14 mouse cellular contexts compared by ENCODE assay signal in the genomic region with DNA sequence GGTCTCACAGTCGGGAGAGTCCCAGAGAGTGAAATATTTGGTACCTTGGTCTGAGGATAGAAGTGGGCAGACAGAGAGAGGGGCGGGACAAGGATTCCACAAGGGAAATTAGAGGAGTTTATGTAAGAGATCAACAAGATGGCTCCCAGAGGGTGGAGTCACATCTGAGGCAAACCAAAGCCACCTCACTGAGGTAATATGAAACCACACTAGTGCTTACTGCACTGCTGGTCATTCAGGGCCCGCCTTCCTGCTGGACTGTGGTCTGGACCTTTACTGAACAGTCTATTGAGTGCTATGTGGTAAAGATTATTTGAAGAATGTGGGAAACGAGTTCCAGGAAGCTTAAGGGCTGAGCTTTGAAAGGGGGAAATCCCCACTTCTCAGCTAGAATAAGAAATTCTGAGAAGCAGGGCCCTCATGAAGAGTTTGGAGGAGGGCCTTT. TPM values are rescaled to one million over a fixed set of nuclear protein-coding genes. Genes with fewer than 3 reads are reported as not detected.
A peak's percentile ranks its signal among the peaks of the same experiment; 100 is the strongest.
DNase-seq lines count a peak whose midpoint lies in the region; ATAC-seq and TF ChIP-seq lines count a peak whose summit lies in the region.
"Had no signal": no experiment of that assay in that cellular context is flagged by ENCODE, and none has a peak within 500 bp of the region (broad histone marks: within the 10 kb centered on the region; RNA-seq: fewer than 3 reads in every experiment).

No protein-coding gene starts in this region.

- no peak overlapping the region for H3K4me3 ChIP-seq in kidney, adult 2 months (ENCODE audit: insufficient read depth, low read depth, low read length)
- H3K4me3 ChIP-seq in limb, embryonic 14.5 days (replicated peaks; ENCODE audit: low read length), result no peak overlapping the region
- no peak overlapping the region for H3K4me3 ChIP-seq in forebrain, embryonic 13.5 days
- H3K4me3 ChIP-seq: embryonic facial prominence, embryonic 15.5 days; heart, embryonic 13.5 days; hindbrain, embryonic 15.5 days had no signal

- no peaks in the 10 kb centered on the region for H3K36me3 ChIP-seq in kidney, adult 2 months (ENCODE audit: control insufficient read depth, insufficient read depth, low read length)
- H3K36me3 ChIP-seq in limb, embryonic 14.5 days (ENCODE audit: control insufficient read depth, insufficient read depth, low read length), result no peaks in the 10 kb centered on the region
- no peaks in the 10 kb centered on the region for H3K36me3 ChIP-seq in forebrain, embryonic 13.5 days (ENCODE audit: poor library complexity, severe bottlenecking)
- H3K36me3 ChIP-seq: embryonic facial prominence, embryonic 15.5 days; heart, embryonic 13.5 days; hindbrain, embryonic 15.5 days had no signal

- TF ChIP-seq CTCF in kidney, adult 2 months (conservative IDR thresholded peaks at IDR 0.05; ENCODE audit: insufficient read depth, insufficient read length, low read depth, low read length), result no peak

- 42% methylated on average over 4 of the region's 4 CpGs for WGBS in kidney, adult 2 months
- WGBS in limb, embryonic 14.5 days, result 48% methylated on average over 4 of the region's 4 CpGs
- WGBS in forebrain, embryonic 13.5 days, result 52% methylated on average over 4 of the region's 4 CpGs

- peak; percentile 61 for DNase-seq in kidney, adult 2 months
- no peak for DNase-seq in kidney, adult 18-20 months
- peak; percentile 41 for DNase-seq in embryo, embryonic 11 days
- DNase-seq in limb, embryonic 14.5 days (ENCODE audit: low spot score), result peak; percentile 7
- peak; percentile 49 for DNase-seq in yolk sac, embryonic 10.5 days (ENCODE audit: low spot score)
- DNase-seq in heart, postnatal 14 days, result no peak
- no peak for DNase-seq in frontal cortex, postnatal 14 days (ENCODE audit: low spot score in 2 of 2)
- DNase-seq: adrenal gland, adult 8-10 months; cerebellum, adult 11-12 months had no signal

- no peak for TF ChIP-seq POLR2A in kidney, adult 2 months (IDR thresholded peaks at IDR 0.05; ENCODE audit: low read depth, low read length)
- TF ChIP-seq POLR2A in limb, embryonic 14.5 days (IDR thresholded peaks at IDR 0.05; ENCODE audit: borderline replicate concordance, extremely low read depth, insufficient read depth, insufficient read length), result no peak

- 0 out of 2 replicates have a peak, but pooled peaks cover 3% of the 10 kb centered on the region for H3K4me1 ChIP-seq in kidney, adult 2 months (ENCODE audit: control insufficient read depth, insufficient read depth, low read length)
- no peaks in the 10 kb centered on the region for H3K4me1 ChIP-seq in limb, embryonic 14.5 days (ENCODE audit: control insufficient read depth, insufficient read depth, low read length)
- H3K4me1 ChIP-seq in forebrain, embryonic 13.5 days, result no peaks in the 10 kb centered on the region
- H3K4me1 ChIP-seq: embryonic facial prominence, embryonic 15.5 days; heart, embryonic 13.5 days; hindbrain, embryonic 15.5 days had no signal

- no peak overlapping the region for H3K9ac ChIP-seq in limb, embryonic 14.5 days (ENCODE audit: low read depth, low read length, severe bottlenecking)
- H3K9ac ChIP-seq in forebrain, embryonic 13.5 days, result no peak overlapping the region
- H3K9ac ChIP-seq: embryonic facial prominence, embryonic 15.5 days; heart, embryonic 13.5 days; hindbrain, embryonic 15.5 days; liver, embryonic 14.5 days had no signal

- H3K9me3 ChIP-seq in limb, embryonic 14.5 days (ENCODE audit: control insufficient read depth, low read length), result no peaks in the 10 kb centered on the region
- H3K9me3 ChIP-seq in forebrain, embryonic 13.5 days (replicated peaks), result no peaks in the 10 kb centered on the region
- H3K9me3 ChIP-seq: embryonic facial prominence, embryonic 15.5 days; heart, embryonic 13.5 days; hindbrain, embryonic 15.5 days had no signal

- intact Hi-C loops in heart, postnatal 14 days (cut with DNase I), result no loop called here

- ATAC-seq in limb, embryonic 14.5 days (ENCODE audit: low FRiP score, low read depth), result no peak
- ATAC-seq in forebrain, embryonic 13.5 days, result no peak

- no peaks in the 10 kb centered on the region for H3K27me3 ChIP-seq in kidney, adult 2 months (replicated peaks; ENCODE audit: control insufficient read depth, insufficient read depth, low read length)
- no peaks in the 10 kb centered on the region for H3K27me3 ChIP-seq in limb, embryonic 14.5 days (ENCODE audit: control insufficient read depth, insufficient read depth, low read length)
- H3K27me3 ChIP-seq in forebrain, embryonic 13.5 days, result no peaks in the 10 kb centered on the region
- H3K27me3 ChIP-seq: embryonic facial prominence, embryonic 15.5 days; heart, embryonic 13.5 days; hindbrain, embryonic 15.5 days had no signal

- H3K27ac ChIP-seq in kidney, adult 2 months (ENCODE audit: insufficient read depth, low read depth, low read length), result peak overlapping the region; percentile 67
- H3K27ac ChIP-seq in limb, embryonic 14.5 days (replicated peaks; ENCODE audit: low read depth, low read length), result no peak overlapping the region
- no peak overlapping the region for H3K27ac ChIP-seq in forebrain, embryonic 13.5 days
- H3K27ac ChIP-seq: embryonic facial prominence, embryonic 15.5 days; heart, embryonic 13.5 days; hindbrain, embryonic 15.5 days; liver, embryonic 14.5 days had no signal

- H3K4me2 ChIP-seq in limb, embryonic 14.5 days (replicated peaks; ENCODE audit: low read depth, low read length, severe bottlenecking), result no peak overlapping the region
- no peak overlapping the region for H3K4me2 ChIP-seq in forebrain, embryonic 13.5 days
- H3K4me2 ChIP-seq: embryonic facial prominence, embryonic 15.5 days; heart, embryonic 13.5 days; hindbrain, embryonic 15.5 days had no signal

RNA-seq across cellular contexts. Expression of gene Slc5a1, which starts 17.9 kb away (rescaled TPM):
- 31.2 and 40.0 TPM in 2 replicates for polyA plus RNA-seq in kidney, adult 2 months (2012; rRNA removed)
- polyA plus RNA-seq in limb, embryonic 14.5 days (2012; rRNA removed), result 0.15 and 0.16 TPM in 2 replicates
- polyA plus RNA-seq in limb, embryonic 14.5 days (2014; fragmentation: Nextera tagmentation; extraction: Ambion mirVana), result 0.37 and 1.0 TPM in 2 replicates
- under 1 TPM; 0.10 to 0.15 TPM for total RNA-seq in heart, postnatal 14 days (2021)
- polyA plus RNA-seq in forebrain, embryonic 13.5 days (2015; fragmentation: Nextera tagmentation; extraction: Ambion mirVana), result 0.04 TPM in 1 of 2 replicates, not detected in the other
- total RNA-seq: adrenal gland, adult 8-10 months had no signal
- polyA plus RNA-seq: heart, embryonic 13.5 days; liver, embryonic 14.5 days had no signal

Comparison
In these comparisons a context has a peak if more than half of its experiments do, and no peak if none do; other contexts are left out.
1. DNase-seq: peak in kidney, adult 2 months (single experiment), embryo, embryonic 11 days (single experiment), limb, embryonic 14.5 days (single experiment) and yolk sac, embryonic 10.5 days (single experiment); none in kidney, adult 18-20 months (single experiment), heart, postnatal 14 days (0 of 2) and frontal cortex, postnatal 14 days (0 of 2).
2. RNA of gene Slc5a1, which starts 17.9 kb away (polyA plus RNA-seq): 31.2 to 40.0 TPM in kidney, adult 2 months; 0.15 to 1.0 TPM in limb, embryonic 14.5 days and 0.04 TPM in forebrain, embryonic 13.5 days; every median in the first group is over 10 times any median in the second.